Mouse (Mus musculus): ENCODE measurements around the gene Marf1. TPM values are rescaled to one million over a fixed set of nuclear protein-coding genes. Genes with fewer than 3 reads are reported as not detected.
"Not testable (repeated sequence)": the region's sequence is repeated elsewhere in the genome, so short reads cannot be mapped to it uniquely, and the experiment has no call there.

Gene Marf1
- polyA plus RNA-seq, 1 experiment from 2014 or later = 10.3 TPM

DNA sequence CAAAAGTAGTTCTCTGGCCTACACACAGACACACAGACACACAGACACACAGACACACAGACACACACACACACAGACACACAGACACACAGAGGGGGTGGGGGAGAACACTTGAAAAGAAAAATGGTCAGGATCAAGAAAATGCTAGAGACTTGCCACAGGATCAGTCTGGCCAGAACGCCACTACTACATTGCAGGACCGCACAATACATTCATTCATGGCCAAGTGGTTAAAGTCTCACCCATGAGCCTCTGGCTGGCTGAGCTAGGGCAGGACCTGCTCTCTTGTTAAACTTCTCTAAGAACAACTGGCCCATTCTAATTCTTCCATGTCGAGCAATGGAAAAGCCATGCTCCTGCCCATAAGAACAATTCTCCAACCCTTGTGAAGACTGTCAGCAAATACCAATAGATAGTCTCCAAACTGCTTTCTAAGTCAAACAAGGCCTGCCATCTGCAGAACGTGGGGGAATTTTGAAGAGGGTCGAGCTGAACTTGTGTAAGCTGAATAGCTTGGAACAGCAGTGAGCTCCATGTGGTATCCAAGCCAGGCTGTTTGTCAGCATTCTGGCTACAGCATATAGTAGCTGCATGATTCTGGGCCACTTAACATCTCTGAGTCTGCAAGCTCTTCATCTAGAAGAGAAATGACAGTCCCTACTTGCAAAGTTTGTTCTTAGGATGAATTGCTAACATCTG is 92.5 kb downstream of the Marf1 start:
- Histone ChIP-seq H3K4me3 (ENCODE audit: low read depth, low read length) (no peak overlapping the region), H3K4me1 (replicated peaks; ENCODE audit: control insufficient read depth, insufficient read depth, low read length) (no peaks in the 10 kb centered on the region), H3K27ac (ENCODE audit: low read depth, low read length) (no peak overlapping the region), H3K36me3 (ENCODE audit: control insufficient read depth, insufficient read depth, low read length) (no peaks in the 10 kb centered on the region), H3K27me3 (replicated peaks; ENCODE audit: control insufficient read depth, insufficient read depth, low read length) (no peaks in the 10 kb centered on the region), H3K4me2 (no peak overlapping the region), H3K9ac (ENCODE audit: low read depth, low read length) (no peak overlapping the region), H3K9me3 (ENCODE audit: control insufficient read depth, low read length) (no peaks in the 10 kb centered on the region)
- no peak for DNase-seq (ENCODE audit: low spot score)
- 72% methylated on average over 5 of the region's 5 CpGs for WGBS
- ATAC-seq (replicated peaks; ENCODE audit: low FRiP score) = no peak

DNA sequence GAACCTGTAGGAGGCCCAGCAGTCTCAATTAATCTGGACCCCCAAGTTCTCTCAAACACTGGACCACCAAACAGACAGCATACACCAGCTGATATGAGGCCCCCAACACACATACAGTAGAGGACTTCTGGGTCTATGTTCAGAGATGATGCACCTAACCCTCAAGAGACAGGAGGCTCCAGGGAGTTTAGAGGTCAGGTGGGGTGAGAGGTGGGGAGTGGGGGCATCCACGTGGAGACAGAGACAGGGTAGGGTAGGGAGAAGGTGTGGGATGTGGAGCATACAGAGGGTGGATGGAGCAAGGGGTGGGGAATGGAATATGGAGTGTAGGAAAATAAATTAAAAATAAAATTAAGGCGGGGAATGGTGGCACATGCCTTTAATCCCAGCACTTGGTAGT is 94.5 kb downstream of the Marf1 start:
- not testable (repeated sequence) for H3K27me3 ChIP-seq (replicated peaks; ENCODE audit: control insufficient read depth, insufficient read depth, low read length); ATAC-seq (replicated peaks; ENCODE audit: low FRiP score); H3K4me3 ChIP-seq (ENCODE audit: low read depth, low read length); H3K36me3 ChIP-seq (ENCODE audit: control insufficient read depth, insufficient read depth, low read length); H3K4me1 ChIP-seq (replicated peaks; ENCODE audit: control insufficient read depth, insufficient read depth, low read length); H3K9ac ChIP-seq (ENCODE audit: low read depth, low read length); DNase-seq (ENCODE audit: low spot score); H3K27ac ChIP-seq (ENCODE audit: low read depth, low read length); H3K4me2 ChIP-seq; H3K9me3 ChIP-seq (ENCODE audit: control insufficient read depth, low read length)
- WGBS = 60% methylated on average over 2 of the region's 2 CpGs

DNA sequence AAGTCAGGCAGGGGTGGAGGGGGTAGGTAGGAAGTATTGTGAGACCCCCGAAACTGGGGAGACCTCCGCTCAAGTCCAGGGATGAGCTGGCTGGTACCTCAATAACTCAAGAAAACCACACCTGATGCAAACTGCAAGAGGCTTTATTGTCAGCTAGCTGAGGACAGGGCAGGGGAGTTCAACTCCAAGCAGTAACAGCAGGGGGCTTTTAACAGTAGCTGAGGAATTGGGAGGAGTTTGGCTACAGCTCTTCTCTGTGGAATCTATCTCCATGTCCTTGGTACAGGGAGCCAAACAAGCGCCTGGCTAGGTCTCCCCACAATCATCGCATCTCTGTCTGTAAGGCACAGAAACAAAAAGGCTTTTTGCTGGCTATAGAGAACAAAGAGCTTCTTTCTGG is 96.6 kb downstream of the Marf1 start:
- WGBS = 86% methylated on average over 4 of the region's 4 CpGs
- not testable (repeated sequence) for H3K9ac ChIP-seq (ENCODE audit: low read depth, low read length); H3K27ac ChIP-seq (ENCODE audit: low read depth, low read length); H3K4me3 ChIP-seq (ENCODE audit: low read depth, low read length); H3K27me3 ChIP-seq (replicated peaks; ENCODE audit: control insufficient read depth, insufficient read depth, low read length); H3K4me2 ChIP-seq; DNase-seq (ENCODE audit: low spot score); H3K9me3 ChIP-seq (ENCODE audit: control insufficient read depth, low read length); ATAC-seq (replicated peaks; ENCODE audit: low FRiP score); H3K36me3 ChIP-seq (ENCODE audit: control insufficient read depth, insufficient read depth, low read length); H3K4me1 ChIP-seq (replicated peaks; ENCODE audit: control insufficient read depth, insufficient read depth, low read length)

DNA sequence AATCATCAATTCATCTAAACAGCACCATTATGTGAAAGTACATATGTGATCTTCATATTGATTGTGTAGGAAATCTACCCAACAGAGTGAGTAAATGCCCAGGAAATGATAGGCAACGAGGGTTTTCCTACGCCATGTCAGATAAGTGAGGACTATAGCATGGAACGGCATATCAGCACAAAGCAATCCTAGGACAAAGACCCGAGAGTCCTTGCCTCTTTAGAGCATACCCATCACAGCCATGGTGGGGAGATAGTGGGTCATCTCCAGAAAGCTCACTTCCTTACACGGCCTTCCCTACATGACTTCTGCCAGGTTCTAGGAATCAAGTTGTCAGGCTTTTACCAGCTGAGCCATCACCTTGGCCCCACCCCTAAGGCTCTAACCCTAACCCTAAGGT is 103.3 kb downstream of the Marf1 start:
- no peak overlapping the region for H3K4me2 ChIP-seq
- no peak for ATAC-seq (replicated peaks; ENCODE audit: low FRiP score)
- H3K9me3 ChIP-seq (ENCODE audit: control insufficient read depth, low read length) = no peaks in the 10 kb centered on the region
- H3K27me3 ChIP-seq (replicated peaks; ENCODE audit: control insufficient read depth, insufficient read depth, low read length) = no peaks in the 10 kb centered on the region
- 0 out of 2 replicates have a peak, but pooled peaks cover 2% of the 10 kb centered on the region for H3K4me1 ChIP-seq (replicated peaks; ENCODE audit: control insufficient read depth, insufficient read depth, low read length)
- no peak overlapping the region for H3K9ac ChIP-seq (ENCODE audit: low read depth, low read length)
- H3K27ac ChIP-seq (ENCODE audit: low read depth, low read length) = no peak overlapping the region
- WGBS = 62% methylated on average over 5 of the region's 5 CpGs
- no peaks in the 10 kb centered on the region for H3K36me3 ChIP-seq (ENCODE audit: control insufficient read depth, insufficient read depth, low read length)
- no peak for DNase-seq (ENCODE audit: low spot score)
- H3K4me3 ChIP-seq (ENCODE audit: low read depth, low read length) = no peak overlapping the region

MicroRNA genes within 50 kb of the gene (microRNA counts, 519-probe panel; counts per million panel counts)
- 5,287 counts per million, percentile 46 among the panel's probes with 10 or more counts for microRNA mmu-miR-484

Small RNA genes lying within 50 kb of the gene (microRNA-seq; reads per million reads assigned to microRNA genes)
- not detected for gene Gm27671 (ENCODE audit: borderline number of aligned reads)
- 3,021 reads per million, percentile 85 among the genes with 10 or more reads in this experiment for gene Mir484 (ENCODE audit: borderline number of aligned reads)

Other genes with a start within 250 kb of the Marf1 start
- gene 2900011O08Rik, start 176.7 kb downstream of the Marf1 start, polyA plus RNA-seq (2014; fragmentation: Nextera tagmentation; extraction: Ambion mirVana) = 0.85 and 1.1 TPM in 2 replicates
- gene Ifitm7, start 176.5 kb downstream of the Marf1 start, polyA plus RNA-seq (2014; fragmentation: Nextera tagmentation; extraction: Ambion mirVana) = 0.25 TPM in 1 of 2 replicates, not detected in the other
- gene Nde1, start 76 bp downstream of the Marf1 start, polyA plus RNA-seq (2014; fragmentation: Nextera tagmentation; extraction: Ambion mirVana) = 78.2 and 85.2 TPM in 2 replicates
- 0.84 and 0.90 TPM in 2 replicates for gene Myh11, start 128.0 kb upstream of the Marf1 start, polyA plus RNA-seq (2014; fragmentation: Nextera tagmentation; extraction: Ambion mirVana)
- gene Fopnl, start 154.1 kb upstream of the Marf1 start, polyA plus RNA-seq (2014; fragmentation: Nextera tagmentation; extraction: Ambion mirVana) = 106 and 107 TPM in 2 replicates
- 9.8 and 10.0 TPM in 2 replicates for gene Abcc1, start 198.2 kb upstream of the Marf1 start, polyA plus RNA-seq (2014; fragmentation: Nextera tagmentation; extraction: Ambion mirVana)